Mouse (Mus musculus) c-Kit-positive CD71-positive TER-119-negative erythroid progenitor cells, embryonic 14.5 days (primary cell): ENCODE results near the gene Nxt2.
"Not testable (repeated sequence)": the region's sequence is repeated elsewhere in the genome, so short reads cannot be mapped to it uniquely, and the experiment has no call there.

Experiments used
- DNase-seq: peaks from one replicate; pipeline ENCODE4 v3.0.0-alpha.2; 2013; ENCODE audit warnings: low read depth

The Nxt2 gene

GRCm38 (mm10) chrX:142226542-142226941 is at the start of gene Nxt2:
Gene Nxt2, plus strand, starts transcription at chrX:142226770.
- no peak for DNase-seq

GRCm38 (mm10) chrX:142176981-142177380 is 49.6 kb upstream of the Nxt2 start:
- no peak for DNase-seq

GRCm38 (mm10) chrX:142182026-142182425 is 44.5 kb upstream of the Nxt2 start:
- DNase-seq = no peak

DNA sequence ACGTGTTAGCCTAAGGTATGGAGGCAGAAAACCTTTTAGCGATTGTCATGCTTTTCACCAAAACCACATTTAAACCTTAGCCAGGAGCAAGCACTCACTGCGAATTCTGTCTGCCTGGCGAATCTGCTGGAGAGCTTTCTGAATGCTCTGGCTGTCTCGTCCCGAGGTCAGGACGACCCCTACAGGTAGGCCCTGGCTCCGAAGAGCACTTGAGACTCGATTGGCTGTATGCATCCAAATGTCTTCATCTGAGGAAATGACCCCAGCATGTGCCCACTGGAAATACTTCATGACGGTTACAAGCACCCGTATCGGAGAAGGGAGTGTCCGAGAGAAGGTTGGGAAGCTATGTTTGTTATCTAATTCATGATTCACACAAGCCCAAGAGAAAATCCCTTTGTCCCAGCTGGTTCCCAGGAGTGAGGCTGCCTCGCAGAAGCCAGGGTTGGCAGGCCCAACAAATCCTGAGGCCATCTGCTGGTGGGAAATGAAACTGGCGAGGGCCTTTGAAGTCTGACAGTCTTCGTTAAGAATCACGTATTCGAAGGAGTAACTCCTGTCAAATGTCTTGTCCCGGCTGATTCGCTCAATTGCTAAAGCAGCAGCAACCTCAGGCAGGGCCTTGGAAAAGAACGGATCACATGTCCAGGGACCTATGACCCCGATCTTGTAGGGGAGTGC is 37.4 kb upstream of the Nxt2 start:
- DNase-seq = no peak

DNA sequence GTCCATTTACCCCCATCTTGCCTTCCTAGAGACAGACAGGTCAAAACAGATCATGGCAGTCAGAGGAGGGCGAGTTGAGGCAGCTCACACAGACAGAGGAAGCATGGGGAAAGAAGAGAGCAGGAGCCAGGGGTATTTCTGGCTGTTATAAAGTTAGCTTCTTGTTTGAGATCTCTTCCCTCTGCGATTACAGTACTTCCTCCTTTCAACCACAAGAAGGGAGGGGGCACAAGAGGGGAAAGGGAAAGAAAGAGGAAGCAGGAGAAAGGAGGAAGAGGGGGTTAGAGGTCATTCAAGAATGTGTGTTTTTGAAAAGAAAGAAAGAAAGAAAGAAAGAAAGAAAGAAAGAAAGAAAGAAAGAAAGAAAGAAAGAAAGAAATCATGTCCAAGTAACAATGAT is 36.2 kb upstream of the Nxt2 start:
- DNase-seq = no peak

DNA sequence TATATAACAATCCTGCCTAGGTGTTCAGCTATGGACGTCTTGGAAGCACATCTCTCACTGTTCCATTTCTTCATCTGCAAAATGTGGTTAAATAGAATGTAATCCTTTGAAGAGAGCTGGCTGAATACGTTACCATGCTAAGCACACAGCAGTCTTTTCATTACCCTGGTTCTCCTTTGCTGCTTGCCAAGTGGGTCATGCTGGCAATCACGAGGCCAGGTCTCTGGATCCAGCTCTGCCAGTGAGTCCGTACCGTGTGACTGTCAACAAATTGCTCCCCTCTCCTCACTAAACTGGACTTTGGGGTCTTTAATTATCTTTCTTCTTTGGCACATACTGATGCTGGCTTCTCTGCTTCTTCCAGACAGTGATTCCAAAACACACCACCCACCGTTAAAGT is 32.1 kb upstream of the Nxt2 start:
- no peak for DNase-seq

DNA sequence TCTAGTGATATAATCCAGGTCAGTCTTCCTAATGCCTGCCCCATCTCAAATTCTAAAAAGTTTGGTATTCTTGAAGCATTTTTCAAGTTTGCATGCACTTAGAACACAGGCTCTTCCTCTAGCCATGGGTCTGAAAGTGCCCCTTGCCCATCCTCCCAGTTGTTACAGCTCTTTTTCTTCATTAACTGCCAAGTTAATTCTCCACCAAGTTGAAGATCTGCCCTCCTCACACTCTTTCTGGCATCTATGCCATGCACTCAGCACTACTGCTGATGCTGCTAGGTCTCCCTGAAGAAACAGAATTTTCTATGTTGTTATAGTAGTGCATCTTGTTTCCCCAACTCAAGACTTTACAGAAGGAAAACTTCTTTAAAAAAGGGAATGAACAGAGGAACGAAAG is 31.0 kb upstream of the Nxt2 start:
- no peak for DNase-seq

DNA sequence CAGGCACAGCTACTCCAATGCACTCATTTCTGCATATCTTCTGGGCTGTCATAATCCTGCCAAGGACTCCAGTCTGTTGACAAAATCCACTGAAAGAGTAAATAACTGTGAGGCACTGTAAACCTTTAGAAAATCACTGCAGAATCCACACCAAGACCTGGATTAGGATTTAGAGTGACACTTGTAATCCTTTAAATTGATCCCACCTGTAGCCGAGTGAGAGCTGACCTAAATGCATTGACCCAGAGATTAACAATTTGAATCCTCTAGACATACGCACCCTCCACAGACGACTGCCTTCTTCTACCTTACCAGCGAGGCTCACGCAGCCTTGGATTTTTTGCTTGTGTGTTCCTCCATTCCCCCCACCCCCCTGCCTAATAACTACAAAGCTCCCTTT is 29.7 kb upstream of the Nxt2 start, which contains the start of gene Gucy2f:
Gene Gucy2f (minus strand): TSS at position 101 of the 400 bp plus-strand sequence.
- DNase-seq = no peak

DNA sequence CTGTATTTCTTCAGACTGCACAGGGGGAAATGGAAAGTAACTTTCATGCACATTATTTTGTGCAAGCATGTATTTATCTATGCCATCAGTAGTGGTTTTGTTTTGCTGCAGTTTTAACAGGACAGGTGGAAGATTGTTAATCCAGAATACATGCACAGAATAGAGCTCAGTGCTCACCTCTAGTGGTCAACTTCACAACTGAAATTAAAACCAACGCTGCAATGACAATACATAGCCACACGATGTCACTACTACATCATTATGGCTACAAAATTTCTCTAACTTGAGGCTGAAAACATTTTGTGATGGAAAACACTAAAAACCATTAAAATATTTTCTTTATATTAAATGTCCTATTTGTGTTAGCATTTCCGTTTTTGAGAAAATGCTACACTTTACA is 26.3 kb upstream of the Nxt2 start:
- peak; percentile 22 for DNase-seq

DNA sequence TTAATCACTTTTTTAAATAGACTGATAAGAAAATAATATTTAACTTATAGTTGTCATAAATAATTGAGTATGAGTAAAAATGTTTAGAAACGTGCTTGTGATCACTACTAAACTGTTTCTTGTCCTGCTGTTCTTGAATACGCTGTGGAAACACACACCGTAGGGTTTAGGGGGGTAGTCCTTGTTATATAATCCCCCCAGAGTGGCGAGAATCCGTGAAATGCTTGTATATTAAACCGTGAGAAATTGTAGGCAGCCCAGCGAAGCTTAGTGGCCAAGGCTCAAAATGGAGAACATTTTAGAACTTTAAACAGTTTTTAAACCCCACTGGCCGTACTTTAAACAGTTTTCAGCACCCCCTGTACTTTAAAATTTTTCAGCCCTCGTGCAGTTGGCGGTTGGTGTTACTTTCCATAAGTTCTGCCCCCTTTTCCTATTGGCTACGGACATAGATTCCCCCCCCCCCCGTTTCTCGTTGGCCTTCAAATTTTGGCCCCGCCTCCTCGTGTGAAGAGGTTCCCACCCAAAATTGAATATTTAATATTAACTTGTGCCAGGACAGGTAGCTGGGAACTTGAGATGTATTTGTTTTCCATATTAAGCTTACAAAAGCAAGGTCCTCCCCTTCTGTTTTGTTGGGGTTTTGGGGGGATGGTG is 956 bp downstream of the Nxt2 start:
- DNase-seq = peak; percentile 56

DNA sequence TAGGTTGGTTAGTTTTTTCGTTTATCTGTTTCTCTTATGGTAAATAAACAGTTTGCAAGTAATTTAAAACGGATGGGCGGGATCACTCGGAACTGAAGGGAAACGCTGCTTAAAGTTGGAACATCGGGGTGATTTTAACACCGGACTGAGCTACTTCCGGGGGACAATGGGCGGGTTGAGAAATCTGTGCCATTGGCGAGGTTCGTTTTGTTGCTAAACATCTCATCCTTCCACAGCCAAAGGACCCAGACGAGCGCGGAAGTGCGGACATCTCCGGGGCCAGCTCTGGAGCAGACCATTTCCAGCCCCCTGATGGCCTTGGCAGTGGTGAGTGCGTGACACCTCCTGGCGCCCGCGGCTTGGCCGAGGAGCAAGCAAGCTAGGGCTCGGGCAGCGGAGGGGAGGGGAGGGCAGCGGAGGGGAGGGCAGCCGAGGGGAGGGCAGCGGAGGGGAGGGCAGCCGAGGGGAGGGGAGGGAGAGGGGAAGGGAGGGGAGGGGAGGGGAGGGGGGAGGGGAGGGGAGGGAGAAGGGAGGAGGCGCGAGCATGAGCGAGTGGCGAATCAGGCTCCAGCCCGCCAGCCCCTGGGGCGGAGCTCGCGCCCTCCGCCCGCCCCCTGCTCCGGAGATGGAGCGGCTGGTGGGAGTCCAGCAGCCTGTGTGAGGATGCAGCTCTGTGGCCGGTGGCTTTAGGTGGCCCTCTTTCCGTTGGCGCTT is 1.6 kb downstream of the Nxt2 start:
- peak; percentile 69 for DNase-seq

- DNase-seq = no peak
These were observed 2.2 kb downstream of the Nxt2 start for GRCm38 (mm10) chrX:142228769-142229158.

- not testable (repeated sequence) for DNase-seq
These were observed 9.6 kb downstream of the Nxt2 start for GRCm38 (mm10) chrX:142236146-142236545.

GRCm38 (mm10) chrX:142237101-142237500 is 10.5 kb downstream of the Nxt2 start:
- DNase-seq = no peak

DNA sequence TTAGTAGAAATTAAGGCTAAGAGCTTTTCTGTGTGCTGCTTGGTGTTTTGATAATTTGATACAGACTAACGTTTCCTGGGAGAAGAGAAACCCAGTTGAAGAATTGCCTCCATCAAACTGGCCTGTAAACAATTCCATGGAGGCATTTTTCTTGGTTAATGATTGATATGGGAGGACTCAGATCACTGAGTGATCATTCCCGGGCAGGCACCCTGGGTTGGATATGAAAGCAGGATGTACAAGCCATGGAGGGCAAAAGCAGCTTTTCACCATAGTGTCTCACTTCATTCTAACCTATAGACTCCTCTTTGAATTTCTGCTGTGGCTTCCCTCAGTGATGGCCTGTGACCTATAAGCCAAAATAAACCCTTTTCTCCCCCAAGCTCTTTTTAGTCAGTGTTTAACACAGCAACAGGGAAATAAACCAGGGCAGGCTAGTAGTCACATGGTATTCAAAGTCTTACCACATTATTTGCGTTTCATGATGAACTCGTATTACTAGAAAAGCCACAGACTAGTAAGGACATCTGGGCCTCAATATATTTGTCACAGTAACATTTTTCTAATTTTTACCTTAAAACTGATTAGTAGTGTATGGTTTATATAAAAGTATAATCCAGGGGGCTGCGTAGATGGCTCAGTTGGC is 19.2 kb downstream of the Nxt2 start:
- no peak for DNase-seq

GRCm38 (mm10) chrX:142250008-142250736 is 23.6 kb downstream of the Nxt2 start:
- DNase-seq = no peak

DNA sequence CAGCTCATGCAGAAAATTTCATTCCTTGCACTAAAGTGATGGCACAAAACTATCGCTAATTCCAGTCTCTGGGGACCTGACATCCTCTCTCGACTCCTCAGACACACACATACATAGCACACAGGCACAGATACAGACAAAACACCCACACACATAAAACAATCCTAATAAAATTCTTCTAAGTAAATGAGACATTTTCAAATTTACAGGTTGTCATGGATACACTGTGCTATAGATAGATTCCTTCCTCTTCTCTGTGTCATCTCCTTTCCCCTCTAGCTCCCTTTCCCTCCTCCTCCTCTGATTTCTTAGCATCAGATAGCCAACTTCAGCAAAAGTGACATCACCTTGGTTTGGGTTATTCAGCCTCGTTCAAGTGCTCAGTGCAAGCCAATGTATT is 49.5 kb downstream of the Nxt2 start:
- no peak for DNase-seq

- DNase-seq = no peak
These were observed 50.0 kb downstream of the Nxt2 start for GRCm38 (mm10) chrX:142276573-142276972.

DNA sequence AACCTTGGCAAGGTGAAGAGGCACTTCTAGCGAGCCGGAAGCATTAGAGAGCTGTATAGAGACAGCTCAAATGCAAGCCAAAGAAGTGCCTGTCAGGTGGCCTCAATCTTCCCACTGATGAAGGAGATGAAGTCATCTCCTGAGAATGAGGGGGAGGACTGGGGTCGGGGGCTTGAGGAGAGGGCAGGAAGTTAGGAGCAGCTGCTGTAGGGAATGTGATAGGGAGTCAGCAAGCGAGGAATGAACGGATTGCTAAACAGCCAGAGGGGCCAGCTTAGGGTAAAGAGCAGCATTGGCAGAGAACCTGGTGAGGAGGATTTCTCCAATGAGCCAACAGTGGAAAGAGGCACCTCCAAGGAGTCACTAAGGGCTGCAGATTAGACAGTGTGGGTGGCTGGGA is 59.3 kb downstream of the Nxt2 start:
- DNase-seq = no peak
